Mouse (Mus musculus) heart, embryonic 15.5 days (tissue): ENCODE measurements around the gene BC003965. TPM values are rescaled to one million over a fixed set of nuclear protein-coding genes. Genes with fewer than 3 reads are reported as not detected.

Experiments used
- ATAC-seq: fragments of 200-750 bp; cut with Nextera tagmentation; replicated peaks from 2 replicates; pipeline ENCODE4 v1.8.0; 2017; ENCODE audit warnings: low read depth, moderate TSS enrichment; ENCODE audit not compliant: insufficient number of reproducible peaks, insufficient read depth, low FRiP score
- H3K27ac ChIP-seq: fragments of 300-500 bp; sonication (generic); 2 replicates; pipeline ENCODE4 v1.5.1; 2015; ENCODE audit warnings: mild to moderate bottlenecking, inconsistent platforms
- H3K27me3 ChIP-seq: fragments of 300-500 bp; sonication (generic); 2 replicates; pipeline ENCODE4 v1.6.1; 2015; ENCODE audit warnings: inconsistent platforms
- H3K36me3 ChIP-seq: fragments of 300-500 bp; sonication (generic); 2 replicates; pipeline ENCODE4 v1.6.1; 2015; ENCODE audit warnings: mild to moderate bottlenecking, inconsistent platforms
- H3K4me1 ChIP-seq: fragments of 300-500 bp; sonication (generic); replicated peaks from 2 replicates; pipeline ENCODE4 v1.6.1; 2015; ENCODE audit warnings: inconsistent platforms
- H3K4me2 ChIP-seq: fragments of 300-500 bp; sonication (generic); 2 replicates; pipeline ENCODE4 v1.6.1; 2015; ENCODE audit warnings: inconsistent platforms, mild to moderate bottlenecking, moderate library complexity
- H3K4me3 ChIP-seq: fragments of 300-500 bp; sonication (generic); 2 replicates; pipeline ENCODE4 v1.5.1; 2015; ENCODE audit warnings: mild to moderate bottlenecking, inconsistent platforms
- H3K9ac ChIP-seq: fragments of 300-500 bp; sonication (generic); 2 replicates; pipeline ENCODE4 v1.6.1; 2015; ENCODE audit warnings: mild to moderate bottlenecking, inconsistent platforms
- H3K9me3 ChIP-seq: fragments of 300-500 bp; sonication (generic); replicated peaks from 2 replicates; pipeline ENCODE4 v1.6.1; 2016; ENCODE audit warnings: inconsistent platforms
- WGBS: fragments of 180-500 bp; shearing (Covaris S2); methylation state at CpG from one replicate; pipeline ENCODE4 v1.1.7; 2015; ENCODE audit warnings: mixed read lengths; 5-methylcytosine and 5-hydroxymethylcytosine counted together
- polyA plus RNA-seq: library from polyadenylated mRNA; unstranded; fragments of >200 nt; fragmentation: Nextera tagmentation; extraction: Ambion mirVana; gene quantifications from 2 replicates; pipeline ENCODE4 v1.2.1, GENCODE M21; 2015

Gene BC003965
- polyA plus RNA-seq: 23.7 and 24.4 TPM in 2 replicates

- H3K27me3 ChIP-seq: peaks cover 4% of the 10 kb centered on the region; the same call in 1 of the 2 replicates
- ATAC-seq: peak; percentile 76
- peak within 1 kb of the TSS; percentile 90 for H3K27ac ChIP-seq
- no peaks in the 10 kb centered on the region for H3K36me3 ChIP-seq
- H3K4me1 ChIP-seq: peaks cover 18% of the 10 kb centered on the region
- H3K4me3 ChIP-seq: peak within 1 kb of the TSS; percentile 79
- H3K9me3 ChIP-seq: no peaks in the 10 kb centered on the region
- WGBS: under 1% methylated on average over 50 of the region's 50 CpGs
- peak within 1 kb of the TSS; percentile 83 for H3K9ac ChIP-seq
- H3K4me2 ChIP-seq: peak within 1 kb of the TSS; percentile 98
These were observed at the start of gene BC003965 for GRCm38 (mm10) chr17:25184129-25184691. Gene BC003965, plus strand, starts transcription at chr17:25184554.

- Histone ChIP-seq H3K4me1 (peaks cover 11% of the 10 kb centered on the region), H3K4me3 (no peak overlapping the region), H3K9ac (no peak overlapping the region), H3K27me3 (no peaks in the 10 kb centered on the region), H3K27ac (no peak overlapping the region), H3K9me3 (no peaks in the 10 kb centered on the region), H3K36me3 (no peaks in the 10 kb centered on the region), H3K4me2 (no peak overlapping the region)
- no peak for ATAC-seq
- WGBS: 88% methylated on average over 6 of the region's 6 CpGs
These were observed 48.7 kb upstream of the BC003965 start for GRCm38 (mm10) chr17:25135622-25136021.

DNA sequence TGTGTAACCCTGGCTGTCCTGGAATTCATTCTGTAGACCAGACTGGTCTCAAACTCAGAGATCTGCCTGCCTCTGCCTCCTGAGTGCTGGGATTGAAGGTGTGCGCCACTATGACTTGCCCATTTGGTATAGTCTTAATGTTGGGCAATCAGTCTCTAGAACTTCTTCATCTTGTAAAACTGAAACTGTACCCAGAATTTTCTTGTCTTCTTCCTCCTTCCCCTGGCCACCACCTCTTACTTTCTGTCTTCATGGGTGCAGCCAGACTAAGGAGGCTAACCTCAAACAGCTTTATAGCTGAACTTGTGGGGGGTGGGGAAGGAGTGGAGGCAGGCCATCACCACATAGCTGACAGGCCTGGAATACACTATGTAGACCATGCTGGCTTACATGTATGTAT, 45.6 kb upstream of the BC003965 start:
- no peak overlapping the region for H3K4me2 ChIP-seq
- H3K4me3 ChIP-seq: no peak overlapping the region
- H3K9me3 ChIP-seq: no peaks in the 10 kb centered on the region
- no peak for ATAC-seq
- no peaks in the 10 kb centered on the region for H3K36me3 ChIP-seq
- 93% methylated on average over 1 of the region's 1 CpGs for WGBS
- no peaks in the 10 kb centered on the region for H3K27me3 ChIP-seq
- no peak overlapping the region for H3K27ac ChIP-seq
- peaks cover 9% of the 10 kb centered on the region for H3K4me1 ChIP-seq
- no peak overlapping the region for H3K9ac ChIP-seq

DNA sequence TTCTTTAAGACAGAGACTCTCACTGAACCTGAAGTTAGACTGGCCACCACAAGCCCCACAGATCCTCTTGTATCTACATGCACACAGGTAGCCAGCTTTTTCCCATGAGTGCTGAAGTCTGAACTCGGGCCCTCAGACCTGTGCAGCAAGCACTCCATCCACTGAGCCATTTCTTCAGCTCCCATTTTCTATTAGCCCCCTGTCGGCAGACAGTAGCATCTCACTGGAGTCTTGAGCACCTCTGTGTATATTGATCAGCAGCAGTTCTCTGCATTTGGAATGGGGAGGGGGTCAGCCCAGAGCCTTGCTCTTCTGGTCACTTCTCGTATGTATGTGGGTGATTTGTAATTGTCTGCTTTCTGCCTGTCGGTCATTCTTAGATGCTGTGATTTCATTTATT, 44.4 kb upstream of the BC003965 start:
- Histone ChIP-seq H3K27me3 (no peaks in the 10 kb centered on the region), H3K36me3 (no peaks in the 10 kb centered on the region), H3K9ac (no peak overlapping the region), H3K4me2 (no peak overlapping the region), H3K9me3 (no peaks in the 10 kb centered on the region), H3K27ac (no peak overlapping the region), H3K4me3 (no peak overlapping the region), H3K4me1 (no peaks in the 10 kb centered on the region)
- no peak for ATAC-seq
- 69% methylated on average over 4 of the region's 4 CpGs for WGBS

DNA sequence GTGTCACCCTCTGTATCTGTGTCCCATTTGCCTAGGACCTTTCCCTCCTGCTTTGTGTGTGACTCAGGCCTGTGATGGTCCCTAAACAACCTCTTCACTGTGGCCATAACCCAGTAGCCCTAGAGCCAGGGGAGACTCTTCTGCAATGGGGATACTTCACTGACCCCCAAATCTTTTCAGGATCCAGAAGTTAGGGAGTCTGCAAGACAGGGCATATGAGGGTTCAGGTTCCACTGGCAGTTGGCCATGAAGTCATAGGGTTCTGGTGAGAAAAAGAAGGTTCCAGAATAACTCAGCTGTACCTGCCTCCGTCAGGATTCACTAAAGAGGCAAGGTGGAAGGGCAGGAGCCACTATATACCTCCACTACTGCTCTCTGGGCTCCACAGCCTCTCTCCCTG, 22.2 kb upstream of the BC003965 start, which contains the start of gene Ccdc154:
Gene Ccdc154, plus strand, starts transcription at position 301 of the 400 bp plus-strand sequence.
- Histone ChIP-seq H3K4me2 (no peak within 1 kb of the TSS), H3K27me3 (no peaks in the 10 kb centered on the region)
- WGBS: 90% methylated on average over 1 of the region's 1 CpGs

GRCm38 (mm10) chr17:25163387-25163786, 21.0 kb upstream of the BC003965 start:
- Histone ChIP-seq H3K9me3 (no peaks in the 10 kb centered on the region), H3K27ac (no peak overlapping the region), H3K36me3 (peaks cover 15% of the 10 kb centered on the region), H3K4me1 (no peaks in the 10 kb centered on the region), H3K9ac (no peak overlapping the region), H3K27me3 (no peaks in the 10 kb centered on the region), H3K4me2 (no peak overlapping the region), H3K4me3 (no peak overlapping the region)
- 69% methylated on average over 7 of the region's 7 CpGs for WGBS
- ATAC-seq: no peak

More for the DNA sequence above, 22.2 kb upstream of the BC003965 start, which contains the start of gene Ccdc154:
- Histone ChIP-seq H3K27ac (no peak within 1 kb of the TSS), H3K9me3 (no peaks in the 10 kb centered on the region), H3K4me3 (no peak within 1 kb of the TSS), H3K9ac (no peak within 1 kb of the TSS), H3K36me3 (peaks cover 17% of the 10 kb centered on the region), H3K4me1 (no peaks in the 10 kb centered on the region)
- ATAC-seq: no peak

GRCm38 (mm10) chr17:25164770-25165169, 19.6 kb upstream of the BC003965 start:
- WGBS: 88% methylated on average over 3 of the region's 3 CpGs
- Histone ChIP-seq H3K9ac (no peak overlapping the region), H3K36me3 (peaks cover 8% of the 10 kb centered on the region; the same call in 1 of the 2 replicates), H3K4me3 (no peak overlapping the region), H3K27ac (no peak overlapping the region), H3K4me1 (no peaks in the 10 kb centered on the region), H3K4me2 (no peak overlapping the region), H3K9me3 (no peaks in the 10 kb centered on the region), H3K27me3 (no peaks in the 10 kb centered on the region)
- no peak for ATAC-seq

- no peaks in the 10 kb centered on the region for H3K36me3 ChIP-seq
- no peak overlapping the region for H3K4me2 ChIP-seq
- no peak overlapping the region for H3K9ac ChIP-seq
- H3K27ac ChIP-seq: no peak overlapping the region
- H3K4me3 ChIP-seq: no peak overlapping the region
- no peak for ATAC-seq
- no peaks in the 10 kb centered on the region for H3K4me1 ChIP-seq
- no peaks in the 10 kb centered on the region for H3K9me3 ChIP-seq
- H3K27me3 ChIP-seq: no peaks in the 10 kb centered on the region
- WGBS: 48% methylated on average over 6 of the region's 6 CpGs
These were observed 18.2 kb upstream of the BC003965 start for GRCm38 (mm10) chr17:25165970-25166671.

DNA sequence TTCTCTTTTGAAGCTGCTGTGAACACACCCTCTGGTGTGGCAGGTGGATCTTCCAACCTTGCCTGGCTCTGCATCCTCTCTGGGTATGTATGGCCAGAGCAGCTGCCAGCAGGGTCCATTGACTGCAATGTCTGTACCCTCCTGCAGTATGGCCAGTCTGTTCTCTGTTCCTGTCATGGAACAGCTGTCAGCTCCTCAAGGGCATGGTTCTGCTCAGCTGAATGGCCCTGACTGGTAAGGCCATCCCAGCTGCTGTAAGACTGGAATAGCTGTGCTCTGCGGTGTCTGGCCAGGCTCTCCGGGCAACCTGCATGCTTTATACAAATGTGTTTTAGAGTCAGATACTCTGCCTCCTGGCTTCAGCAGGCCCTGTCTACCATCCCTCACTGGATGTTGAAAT, 14.6 kb upstream of the BC003965 start:
- H3K36me3 ChIP-seq: no peaks in the 10 kb centered on the region
- H3K27ac ChIP-seq: no peak overlapping the region
- no peak for ATAC-seq
- no peak overlapping the region for H3K4me3 ChIP-seq
- H3K4me2 ChIP-seq: no peak overlapping the region
- no peaks in the 10 kb centered on the region for H3K9me3 ChIP-seq
- 72% methylated on average over 2 of the region's 2 CpGs for WGBS
- no peaks in the 10 kb centered on the region for H3K27me3 ChIP-seq
- H3K9ac ChIP-seq: no peak overlapping the region
- no peaks in the 10 kb centered on the region for H3K4me1 ChIP-seq

DNA sequence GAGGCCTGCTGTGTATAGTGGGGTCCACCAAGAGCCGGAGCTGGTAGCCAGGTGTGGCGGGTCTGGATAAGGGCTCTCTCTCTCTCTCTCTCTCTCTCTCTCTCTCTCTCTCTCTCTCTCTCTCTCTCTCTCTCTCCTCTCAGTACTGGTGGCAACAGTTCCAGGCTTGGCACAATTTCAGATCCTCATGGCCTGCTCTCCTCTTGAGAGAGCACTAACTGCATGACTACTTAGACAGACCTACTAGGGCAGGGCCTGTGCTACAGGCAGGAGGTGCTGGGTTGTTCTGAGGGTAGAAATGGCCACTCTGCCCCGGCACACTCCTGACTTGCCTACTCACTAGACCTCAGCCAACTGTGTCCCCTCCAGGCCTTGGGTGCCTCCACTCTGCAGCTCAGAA, 11.8 kb upstream of the BC003965 start:
- Histone ChIP-seq H3K27ac (no peak overlapping the region), H3K27me3 (peaks cover 9% of the 10 kb centered on the region; the same call in 1 of the 2 replicates), H3K4me3 (no peak overlapping the region), H3K9me3 (no peaks in the 10 kb centered on the region), H3K9ac (no peak overlapping the region), H3K4me1 (no peaks in the 10 kb centered on the region), H3K4me2 (no peak overlapping the region), H3K36me3 (no peaks in the 10 kb centered on the region)
- 73% methylated on average over 3 of the region's 3 CpGs for WGBS
- no peak for ATAC-seq

GRCm38 (mm10) chr17:25175411-25175810, 8.9 kb upstream of the BC003965 start, which contains the start of gene Gm38655:
Gene Gm38655, minus strand, starts transcription at chr17:25175471.
- H3K36me3 ChIP-seq: no peaks in the 10 kb centered on the region
- no peaks in the 10 kb centered on the region for H3K4me1 ChIP-seq
- no peak within 1 kb of the TSS for H3K4me2 ChIP-seq
- H3K9ac ChIP-seq: no peak within 1 kb of the TSS
- ATAC-seq: no peak
- H3K4me3 ChIP-seq: no peak within 1 kb of the TSS
- 63% methylated on average over 9 of the region's 9 CpGs for WGBS
- H3K9me3 ChIP-seq: no peaks in the 10 kb centered on the region
- H3K27me3 ChIP-seq: peaks cover 13% of the 10 kb centered on the region; the same call in 1 of the 2 replicates
- H3K27ac ChIP-seq: no peak within 1 kb of the TSS
